Comparison of ENCODE assay signal across 8 mouse cellular contexts in genomic region chr8:95487800-95488697, GRCm38 (mm10). TPM values are rescaled to one million over a fixed set of nuclear protein-coding genes. Genes with fewer than 3 reads are reported as not detected.
DNase-seq lines count a peak whose midpoint lies in the region; ATAC-seq and TF ChIP-seq lines count a peak whose summit lies in the region.

No protein-coding gene starts in this region.

- peak overlapping the region; percentile 91 for H3K4me2 ChIP-seq in liver, embryonic 15.5 days

- TF ChIP-seq POLR2A in small intestine, adult 2 months (IDR thresholded peaks at IDR 0.05; ENCODE audit: low read depth, low read length): no peak

- H3K4me3 ChIP-seq in hindbrain, embryonic 10.5 days: peak overlapping the region; percentile 94
- H3K4me3 ChIP-seq in liver, embryonic 15.5 days (replicated peaks): peak overlapping the region; percentile 86
- H3K4me3 ChIP-seq in small intestine, adult 2 months (ENCODE audit: low read depth, low read length): peak overlapping the region; percentile 81

- intact Hi-C loops in left cerebral cortex, postnatal 36 days (cut with DNase I): loop anchor here (5.0 to 10.0 kb wide), 3 partner anchors 44 to 257 kb away; partner anchors contain the start of gene Ccdc113

- H3K9me3 ChIP-seq in hindbrain, embryonic 10.5 days: no peaks in the 10 kb centered on the region
- no peaks in the 10 kb centered on the region for H3K9me3 ChIP-seq in liver, embryonic 15.5 days (replicated peaks)

- H3K9ac ChIP-seq in liver, embryonic 15.5 days: peak overlapping the region; percentile 90

- ATAC-seq in liver, embryonic 15.5 days (ENCODE audit: insufficient read depth): peak; percentile 63

- H3K27ac ChIP-seq in hindbrain, embryonic 10.5 days: peak overlapping the region; percentile 94
- H3K27ac ChIP-seq in liver, embryonic 15.5 days (replicated peaks): peak overlapping the region; percentile 73
- no peak overlapping the region for H3K27ac ChIP-seq in small intestine, adult 2 months (ENCODE audit: insufficient read depth, low read depth, low read length)

- peaks cover 20% of the 10 kb centered on the region for H3K4me1 ChIP-seq in hindbrain, embryonic 10.5 days (replicated peaks)
- peaks cover 24% of the 10 kb centered on the region for H3K4me1 ChIP-seq in liver, embryonic 15.5 days (replicated peaks)
- H3K4me1 ChIP-seq in small intestine, adult 2 months (ENCODE audit: control insufficient read depth, insufficient read depth, insufficient read length, low read length): peaks cover 8% of the 10 kb centered on the region

- no peaks in the 10 kb centered on the region for H3K27me3 ChIP-seq in hindbrain, embryonic 10.5 days (ENCODE audit: insufficient read depth, poor library complexity, severe bottlenecking)
- no peaks in the 10 kb centered on the region for H3K27me3 ChIP-seq in liver, embryonic 15.5 days
- H3K27me3 ChIP-seq in small intestine, adult 2 months (ENCODE audit: control insufficient read depth, insufficient read depth, low read length): no peaks in the 10 kb centered on the region

- peaks cover 43% of the 10 kb centered on the region for H3K36me3 ChIP-seq in hindbrain, embryonic 10.5 days
- H3K36me3 ChIP-seq in liver, embryonic 15.5 days (replicated peaks): peaks cover 40% of the 10 kb centered on the region
- peaks cover 17% of the 10 kb centered on the region for H3K36me3 ChIP-seq in small intestine, adult 2 months (ENCODE audit: control insufficient read depth, insufficient read depth, low read length)

- peak; percentile 14 for DNase-seq in embryo, embryonic 10.5 days (ENCODE audit: low spot score)
- no peak for DNase-seq in embryo, embryonic 10 days (ENCODE audit: low spot score)
- peak; percentile 37 for DNase-seq in CD4-positive, CD25-positive, alpha-beta regulatory T cell, adult 2 months (ENCODE audit: low read depth, low spot score)
- DNase-seq in embryo, embryonic 9.5 days (ENCODE audit: extremely low spot score): peak; percentile 9
- peak; percentile 14 for DNase-seq in hindbrain, embryonic 10.5 days (ENCODE audit: low spot score)
- no peak for DNase-seq in left cerebral cortex, postnatal 36 days (ENCODE audit: low spot score in 2 of 2)

- 1% methylated on average over 92 of the region's 95 CpGs for WGBS in hindbrain, embryonic 10.5 days
- 1% methylated on average over 95 of the region's 95 CpGs for WGBS in liver, embryonic 15.5 days (ENCODE audit: insufficient replicate concordance)
- WGBS in small intestine, adult 2 months: 1% methylated on average over 67 of the region's 95 CpGs

- TF ChIP-seq CTCF in small intestine, adult 2 months (IDR thresholded peaks at IDR 0.05; ENCODE audit: extremely low read depth, insufficient read length, insufficient replicate concordance, low read depth, low read length): no peak

RNA-seq across cellular contexts. Expression of gene Csnk2a2, which starts 1.8 kb away (rescaled TPM):
- polyA plus RNA-seq in hindbrain, embryonic 10.5 days (2016; fragmentation: Nextera tagmentation; extraction: Ambion mirVana): 10.4 and 12.4 TPM in 2 replicates
- 3.9 and 4.3 TPM in 2 replicates for polyA plus RNA-seq in liver, embryonic 15.5 days (2015; fragmentation: Nextera tagmentation; extraction: Ambion mirVana)
- polyA plus RNA-seq in small intestine, adult 2 months (2012; rRNA removed): 6.0 and 8.2 TPM in 2 replicates
- total RNA-seq in left cerebral cortex, postnatal 36 days (2021): 10 to 100 TPM; 77.7 to 90.3 TPM

RNA-seq across cellular contexts. Expression of gene Ccdc113, which starts 45.8 kb away (rescaled TPM):
- 0.98 and 2.6 TPM in 2 replicates for polyA plus RNA-seq in hindbrain, embryonic 10.5 days (2016; fragmentation: Nextera tagmentation; extraction: Ambion mirVana)
- not detected in 2 replicates for polyA plus RNA-seq in liver, embryonic 15.5 days (2015; fragmentation: Nextera tagmentation; extraction: Ambion mirVana)
- polyA plus RNA-seq in small intestine, adult 2 months (2012; rRNA removed): not detected in 2 replicates
- 1 to 10 TPM; 1.3 to 3.0 TPM for total RNA-seq in left cerebral cortex, postnatal 36 days (2021)

RNA-seq across cellular contexts. Expression of gene Cfap20, which starts 53.4 kb away (rescaled TPM):
- 135 and 146 TPM in 2 replicates for polyA plus RNA-seq in hindbrain, embryonic 10.5 days (2016; fragmentation: Nextera tagmentation; extraction: Ambion mirVana)
- 28.2 and 31.5 TPM in 2 replicates for polyA plus RNA-seq in liver, embryonic 15.5 days (2015; fragmentation: Nextera tagmentation; extraction: Ambion mirVana)
- polyA plus RNA-seq in small intestine, adult 2 months (2012; rRNA removed): 25.6 and 33.3 TPM in 2 replicates
- 10 to 100 TPM; 49.3 to 66.1 TPM for total RNA-seq in left cerebral cortex, postnatal 36 days (2021)

Comparison
In these comparisons a context has a peak if more than half of its experiments do, and no peak if none do; other contexts are left out.
1. DNase-seq: peak in embryo, embryonic 10.5 days (single experiment), CD4-positive, CD25-positive, alpha-beta regulatory T cell, adult 2 months (single experiment), embryo, embryonic 9.5 days (single experiment) and hindbrain, embryonic 10.5 days (single experiment); none in embryo, embryonic 10 days (single experiment) and left cerebral cortex, postnatal 36 days (0 of 2).
2. Peak in every context shown above with its lines, with median percentiles within 50 percentile points of each other: H3K4me3 ChIP-seq.